Mouse (Mus musculus) brown adipose tissue, adult 24 weeks (tissue): ENCODE measurements around the gene Ofd1. TPM values are rescaled to one million over a fixed set of nuclear protein-coding genes. Genes with fewer than 3 reads are reported as not detected.

Experiments used
- H3K27ac ChIP-seq: fragments of 200-500 bp; replicated peaks from 2 replicates; pipeline ENCODE4 v1.5.1; 2012; ENCODE audit warnings: low read depth, mild to moderate bottlenecking, low read length
- H3K4me1 ChIP-seq: fragments of 200-500 bp; 2 replicates; pipeline ENCODE4 v1.6.1; 2012; ENCODE audit warnings: low read length, mixed read lengths; ENCODE audit not compliant: control insufficient read depth, insufficient read depth, insufficient read length
- H3K4me3 ChIP-seq: fragments of 200-500 bp; 2 replicates; pipeline ENCODE4 v1.5.1; 2012; ENCODE audit warnings: low read depth, mild to moderate bottlenecking, low read length, moderate library complexity; ENCODE audit not compliant: insufficient read depth
- polyA plus RNA-seq: library from polyadenylated mRNA; stranded (reverse); fragments of >200 nt; gene quantifications from 2 replicates; pipeline ENCODE4 v1.2.4, GENCODE M21; 2012; ENCODE audit not compliant: missing spikeins, insufficient read depth, insufficient read length

The Ofd1 gene
- 1.7 and 2.0 TPM in 2 replicates for polyA plus RNA-seq

- Histone ChIP-seq H3K27ac (peak within 1 kb of the TSS; percentile 72), H3K4me3 (peak within 1 kb of the TSS; percentile 96), H3K4me1 (no peaks in the 10 kb centered on the region; the same call in 1 of the 2 replicates)
Observed at GRCm38 (mm10) chrX:166440616-166441063, at the start of gene Ofd1. Gene Ofd1 (minus strand): TSS chrX:166440704.

DNA sequence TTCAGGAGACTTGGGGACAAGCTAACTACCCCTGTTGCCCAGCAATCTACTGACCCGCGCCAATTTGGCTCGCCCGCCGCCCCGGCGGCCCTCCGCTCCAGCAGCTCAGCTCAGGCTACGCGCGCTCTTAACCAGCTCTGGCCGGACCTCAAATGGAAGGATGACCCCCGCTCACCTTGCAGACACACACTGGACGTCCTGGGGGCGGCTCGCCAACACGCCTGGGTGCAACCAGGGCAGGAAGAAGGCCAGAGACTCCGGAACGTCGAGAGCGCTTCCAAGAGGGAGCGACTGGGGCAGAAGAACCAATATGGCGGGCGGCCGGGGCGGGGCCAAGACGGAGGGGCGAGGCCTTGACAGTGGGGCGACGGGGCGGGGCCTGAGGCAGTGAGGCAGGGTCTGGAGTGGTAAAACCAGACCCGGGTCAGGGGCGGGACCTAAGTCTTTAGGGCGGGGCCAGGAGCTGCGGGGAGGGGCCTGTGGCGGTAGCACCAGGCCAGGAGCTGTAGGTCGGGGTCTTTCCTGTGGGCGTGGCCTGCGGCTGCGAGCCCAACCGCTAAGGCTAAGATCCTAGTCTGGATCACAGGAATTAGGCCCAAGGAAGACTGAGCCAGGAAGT is 39.0 kb upstream of the Ofd1 start, which contains the start of gene Rab9:
Rab9 (minus strand) TSS at position 503 of the 619 bp plus-strand sequence.
- peaks cover 2% of the 10 kb centered on the region; the same call in 1 of the 2 replicates for H3K4me1 ChIP-seq
- peak within 1 kb of the TSS; percentile 99 for H3K4me3 ChIP-seq
- H3K27ac ChIP-seq: peak within 1 kb of the TSS; percentile 97

GRCm38 (mm10) chrX:166478631-166479364 is 38.3 kb upstream of the Ofd1 start:
- H3K4me3 ChIP-seq: peak overlapping the region; percentile 99
- peak overlapping the region; percentile 97 for H3K27ac ChIP-seq
- H3K4me1 ChIP-seq: peaks cover 2% of the 10 kb centered on the region; the same call in 1 of the 2 replicates

DNA sequence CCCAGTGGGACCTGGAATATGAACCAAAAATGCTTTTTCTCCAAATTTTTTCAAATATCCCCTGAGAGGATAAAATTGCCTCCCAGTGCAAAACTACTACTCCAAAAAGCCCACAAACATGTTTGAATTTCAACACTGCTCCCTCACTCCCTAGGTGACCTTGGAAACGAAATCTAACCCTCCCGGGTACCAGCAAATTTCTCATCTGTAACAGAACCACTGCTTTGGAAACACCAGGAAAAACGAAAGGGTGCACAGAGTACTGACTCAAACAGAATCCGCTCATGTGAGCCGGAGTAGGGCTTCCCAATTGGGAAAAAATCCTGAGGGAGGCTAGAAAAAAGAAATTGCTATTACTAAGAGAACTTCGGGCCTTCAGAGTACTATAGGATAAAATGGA is 36.9 kb upstream of the Ofd1 start:
- Histone ChIP-seq H3K4me1 (peaks cover 2% of the 10 kb centered on the region), H3K4me3 (no peak overlapping the region), H3K27ac (no peak overlapping the region)

- no peak overlapping the region for H3K4me3 ChIP-seq
- H3K4me1 ChIP-seq: peaks cover 2% of the 10 kb centered on the region
Observed at GRCm38 (mm10) chrX:166472612-166473011, 32.1 kb upstream of the Ofd1 start.

DNA sequence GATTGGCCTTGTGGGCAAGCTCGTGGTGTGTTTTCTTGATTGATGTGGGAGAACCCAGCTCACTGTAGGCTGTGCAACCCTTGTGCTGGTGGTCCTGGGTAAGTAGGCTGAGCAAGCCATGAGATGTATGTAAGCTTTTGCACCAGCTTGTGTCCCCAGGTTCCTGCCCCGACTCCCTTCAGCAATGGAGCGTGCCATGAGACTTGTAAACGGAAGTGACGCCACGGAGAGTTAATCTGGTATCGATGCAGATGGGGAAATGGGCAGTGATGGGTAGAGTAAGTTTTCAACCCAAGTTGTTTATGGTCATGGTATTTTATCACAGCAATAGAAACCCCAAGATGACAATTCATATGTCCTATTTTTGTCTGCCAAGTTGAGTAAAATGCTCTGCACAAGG is 27.8 kb upstream of the Ofd1 start:
- Histone ChIP-seq H3K27ac (no peak overlapping the region), H3K4me1 (no peaks in the 10 kb centered on the region; the same call in 1 of the 2 replicates), H3K4me3 (no peak overlapping the region)

More at GRCm38 (mm10) chrX:166472612-166473011, 32.1 kb upstream of the Ofd1 start:
- no peak overlapping the region for H3K27ac ChIP-seq

DNA sequence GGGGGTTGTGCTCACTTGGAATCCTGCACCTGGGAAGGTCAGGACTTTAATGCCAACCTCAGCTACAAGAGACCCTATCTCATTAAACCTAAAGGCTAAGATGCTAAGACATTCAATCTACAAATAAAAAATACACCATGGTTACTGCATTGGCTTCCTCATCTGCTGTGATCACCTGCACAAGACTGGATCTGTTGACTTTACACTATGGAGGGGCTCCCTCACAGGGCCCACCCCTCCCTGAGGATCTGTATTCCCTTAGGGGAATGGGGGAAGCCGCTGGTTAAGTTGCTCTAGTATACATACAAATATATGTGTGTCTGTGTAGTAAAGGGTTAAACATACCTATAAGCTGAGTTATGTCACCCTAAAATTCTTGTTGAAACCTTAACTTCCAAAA is 15.0 kb upstream of the Ofd1 start:
- H3K4me1 ChIP-seq: no peaks in the 10 kb centered on the region
- no peak overlapping the region for H3K4me3 ChIP-seq
- H3K27ac ChIP-seq: no peak overlapping the region

GRCm38 (mm10) chrX:166454331-166454730 is 13.8 kb upstream of the Ofd1 start:
- H3K4me1 ChIP-seq: no peaks in the 10 kb centered on the region
- peak overlapping the region; percentile 27; the same call in 1 of the 2 replicates for H3K27ac ChIP-seq
- H3K4me3 ChIP-seq: no peak overlapping the region

DNA sequence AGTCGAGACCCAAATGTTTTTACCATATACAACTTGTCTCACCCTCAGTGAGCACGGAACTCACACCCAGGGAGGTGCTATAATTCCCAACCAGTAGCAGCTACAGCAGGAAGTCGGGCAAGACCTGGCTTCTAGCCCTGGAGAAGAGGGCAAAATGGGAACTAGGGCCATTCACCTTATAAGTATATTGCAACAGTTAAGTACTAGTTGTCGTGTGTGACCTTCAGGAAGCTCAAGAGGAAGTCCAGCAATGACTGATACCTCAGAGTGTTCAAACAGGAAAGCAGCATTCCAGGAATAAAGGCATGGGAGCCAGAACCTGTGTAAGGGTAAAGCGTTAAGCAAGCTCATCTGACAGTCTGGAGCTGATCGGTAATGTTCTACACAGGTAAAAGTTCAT is 13.0 kb upstream of the Ofd1 start:
- Histone ChIP-seq H3K4me1 (no peaks in the 10 kb centered on the region), H3K27ac (peak overlapping the region; percentile 60; the same call in 1 of the 2 replicates), H3K4me3 (no peak overlapping the region)

GRCm38 (mm10) chrX:166444552-166444951 is 4.0 kb upstream of the Ofd1 start:
- no peak overlapping the region for H3K27ac ChIP-seq
- no peak overlapping the region for H3K4me3 ChIP-seq
- no peaks in the 10 kb centered on the region; the same call in 1 of the 2 replicates for H3K4me1 ChIP-seq

- Histone ChIP-seq H3K4me3 (peak within 1 kb of the TSS; percentile 96), H3K27ac (peak within 1 kb of the TSS; percentile 72), H3K4me1 (no peaks in the 10 kb centered on the region; the same call in 1 of the 2 replicates)
Observed at GRCm38 (mm10) chrX:166440036-166440615, 378 bp downstream of the Ofd1 start, which contains the start of gene Trappc2. Gene Trappc2 (plus strand): TSS chrX:166440574.

- Histone ChIP-seq H3K4me3 (no peak overlapping the region), H3K4me1 (no peaks in the 10 kb centered on the region; the same call in 1 of the 2 replicates), H3K27ac (no peak overlapping the region)
Observed at GRCm38 (mm10) chrX:166434812-166435211, 5.7 kb downstream of the Ofd1 start.

GRCm38 (mm10) chrX:166416196-166416595 is 24.3 kb downstream of the Ofd1 start:
- no peak overlapping the region for H3K27ac ChIP-seq
- no peak overlapping the region for H3K4me3 ChIP-seq
- no peaks in the 10 kb centered on the region for H3K4me1 ChIP-seq

- Histone ChIP-seq H3K4me3 (no peak overlapping the region), H3K4me1 (no peaks in the 10 kb centered on the region), H3K27ac (no peak overlapping the region)
Observed at GRCm38 (mm10) chrX:166407865-166408264, 32.6 kb downstream of the Ofd1 start.

- no peak overlapping the region for H3K4me3 ChIP-seq
- no peak overlapping the region for H3K27ac ChIP-seq
- no peaks in the 10 kb centered on the region for H3K4me1 ChIP-seq
Observed at GRCm38 (mm10) chrX:166393753-166394152, 46.8 kb downstream of the Ofd1 start.
